Mouse (Mus musculus) liver, adult 2 months (tissue): ENCODE data around the gene Taf5l.

ENCODE experiments used
- CTCF ChIP-seq: fragments of 200-500 bp; IDR thresholded peaks from 2 replicates; pipeline ENCODE4 v1.5.1; 2011; ENCODE audit warnings: low read depth, low read length, control low read depth
- POLR2A ChIP-seq: fragments of 200-500 bp; IDR thresholded peaks from 2 replicates; pipeline ENCODE4 v1.6.1; 2011; ENCODE audit warnings: low read length, control low read depth; ENCODE audit not compliant: insufficient read depth; ENCODE audit errors: extremely low read depth

GRCm38 (mm10) chr8:124052568-124052967 lies 31.4 kb upstream of the Taf5l start:
- TF ChIP-seq CTCF (no peak), POLR2A (no peak)
